Comparison of ENCODE assay signal across 18 mouse cellular contexts in the genomic region with DNA sequence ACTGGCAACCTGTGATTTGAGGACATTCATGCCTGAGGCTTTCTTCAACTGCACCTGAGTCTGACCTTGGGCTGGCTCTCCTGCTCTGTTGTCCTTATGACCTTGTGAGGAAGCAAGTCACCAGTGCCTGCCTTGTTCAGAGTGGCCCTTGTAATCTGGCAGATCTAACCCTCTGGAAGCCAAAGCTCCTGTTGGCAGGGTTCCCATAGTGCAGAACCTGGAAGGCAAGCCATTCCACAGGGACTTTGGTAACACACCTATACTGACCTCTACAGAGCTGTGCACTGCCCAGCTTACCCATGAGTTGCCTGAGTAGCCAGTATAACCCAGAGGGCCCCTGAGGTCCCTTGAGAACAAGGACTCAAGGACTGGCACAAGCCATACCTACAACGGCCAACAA. TPM values are rescaled to one million over a fixed set of nuclear protein-coding genes. Genes with fewer than 3 reads are reported as not detected.
A peak's percentile ranks its signal among the peaks of the same experiment; 100 is the strongest.
DNase-seq lines count a peak whose midpoint lies in the region.
"Had no signal": no experiment of that assay in that cellular context is flagged by ENCODE, and none has a peak within 500 bp of the region (broad histone marks: within the 10 kb centered on the region; RNA-seq: fewer than 3 reads in every experiment).

No protein-coding gene starts in this region.

- H3K27ac ChIP-seq in heart, embryonic 10.5 days: peak overlapping the region; percentile 32
- H3K27ac ChIP-seq: embryonic facial prominence, embryonic 15.5 days; forebrain, embryonic 10.5 days; hindbrain, embryonic 15.5 days; liver, embryonic 14.5 days; midbrain, embryonic 12.5 days; neural tube, embryonic 15.5 days; stomach, postnatal 0 days had no signal

- H3K27me3 ChIP-seq in heart, embryonic 10.5 days (ENCODE audit: insufficient read depth, poor library complexity, severe bottlenecking): no peaks in the 10 kb centered on the region
- H3K27me3 ChIP-seq: embryonic facial prominence, embryonic 15.5 days; heart, embryonic 12.5 days; hindbrain, embryonic 15.5 days; midbrain, embryonic 12.5 days; neural tube, embryonic 15.5 days had no signal

- H3K4me3 ChIP-seq in heart, embryonic 10.5 days: no peak overlapping the region
- H3K4me3 ChIP-seq: embryonic facial prominence, embryonic 15.5 days; forebrain, embryonic 10.5 days; heart, embryonic 12.5 days; hindbrain, embryonic 15.5 days; midbrain, embryonic 12.5 days; myocyte; neural tube, embryonic 15.5 days had no signal

- no peak for DNase-seq in heart, embryonic 10.5 days (ENCODE audit: low spot score)
- DNase-seq in heart, adult 9 months (ENCODE audit: low spot score in 2 of 2): no peak
- peak; percentile 21 for DNase-seq in lung, postnatal 25 days (ENCODE audit: low spot score)
- no peak for DNase-seq in lung, postnatal 10 days
- DNase-seq in kidney, adult 9 months: peak; percentile 93
- peak; percentile 86 to 91 for DNase-seq in kidney, postnatal 36 days
- DNase-seq in thymus, adult 18-20 months: no peak
- DNase-seq: heart, postnatal 36 days; thymus, postnatal 36 days had no signal

- H3K4me1 ChIP-seq in heart, embryonic 10.5 days: peaks cover 64% of the 10 kb centered on the region

- H3K36me3 ChIP-seq in heart, embryonic 10.5 days: peaks cover 13% of the 10 kb centered on the region; the same call in 1 of the 2 replicates
- H3K36me3 ChIP-seq: embryonic facial prominence, embryonic 15.5 days; hindbrain, embryonic 15.5 days; midbrain, embryonic 12.5 days; neural tube, embryonic 15.5 days had no signal

- no peaks in the 10 kb centered on the region for H3K9me3 ChIP-seq in heart, embryonic 10.5 days
- H3K9me3 ChIP-seq: embryonic facial prominence, embryonic 15.5 days; forebrain, embryonic 10.5 days; heart, embryonic 12.5 days; hindbrain, embryonic 15.5 days; midbrain, embryonic 12.5 days; neural tube, embryonic 15.5 days had no signal

- 76% methylated on average over 1 of the region's 1 CpGs for WGBS in heart, embryonic 10.5 days

RNA-seq across cellular contexts. Expression of a gene that starts 48.0 kb away (rescaled TPM):
- polyA plus RNA-seq in heart, embryonic 10.5 days (2016; fragmentation: Nextera tagmentation; extraction: Ambion mirVana): 232 and 318 TPM in 2 replicates

Comparison
In these comparisons a context has a peak if more than half of its experiments do, and no peak if none do; other contexts are left out.
1. DNase-seq: peak in lung, postnatal 25 days (single experiment), kidney, adult 9 months (single experiment) and kidney, postnatal 36 days (2 of 2); none in heart, embryonic 10.5 days (single experiment), heart, adult 9 months (0 of 2), lung, postnatal 10 days (single experiment) and thymus, adult 18-20 months (0 of 2).